Comparison of ENCODE assay signal across 8 mouse cellular contexts in genomic region chr15:80634391-80635193, GRCm38 (mm10). TPM values are rescaled to one million over a fixed set of nuclear protein-coding genes. Genes with fewer than 3 reads are reported as not detected.
A peak's percentile ranks its signal among the peaks of the same experiment; 100 is the strongest.
DNase-seq lines count a peak whose midpoint lies in the region; ATAC-seq lines count a peak whose summit lies in the region.

No protein-coding gene starts in this region.

- H3K27ac ChIP-seq in embryonic facial prominence, embryonic 11.5 days (replicated peaks; ENCODE audit: low read depth, low read length) = no peak overlapping the region
- H3K27ac ChIP-seq in embryonic facial prominence, embryonic 10.5 days (replicated peaks) = no peak overlapping the region
- no peak overlapping the region for H3K27ac ChIP-seq in liver, embryonic 13.5 days

- 56% methylated on average over 11 of the region's 11 CpGs for WGBS in embryonic facial prominence, embryonic 11.5 days
- WGBS in embryonic facial prominence, embryonic 10.5 days = 60% methylated on average over 11 of the region's 11 CpGs
- WGBS in liver, embryonic 13.5 days (ENCODE audit: insufficient replicate concordance) = 29% methylated on average over 11 of the region's 11 CpGs

- no peak for ATAC-seq in embryonic facial prominence, embryonic 11.5 days (replicated peaks; ENCODE audit: insufficient number of reproducible peaks, low FRiP score, low TSS enrichment, low read depth)
- ATAC-seq in frontal cortex, adult (ENCODE audit: low TSS enrichment) = peak; percentile 83
- no peak for ATAC-seq in liver, embryonic 13.5 days (ENCODE audit: low read depth)
- ATAC-seq in erythroid progenitor cell, adult 5-6 weeks (replicated peaks; ENCODE audit: low FRiP score, poor library complexity, severe bottlenecking) = no peak

- DNase-seq in embryonic facial prominence, embryonic 11.5 days (ENCODE audit: low spot score) = peak; percentile 58
- no peak for DNase-seq in embryonic facial prominence, embryonic 10.5 days (ENCODE audit: low spot score)
- peak; percentile 65 for DNase-seq in thymus, postnatal 0 days (ENCODE audit: low spot score)
- DNase-seq in thymus, postnatal 36 days = no peak
- DNase-seq in liver, embryonic 13.5 days = peak; percentile 40
- peak; percentile 76 to 84 for DNase-seq in right cerebral cortex, postnatal 10 days (ENCODE audit: low spot score in 2 of 2)

- no peaks in the 10 kb centered on the region for H3K9me3 ChIP-seq in embryonic facial prominence, embryonic 11.5 days (replicated peaks; ENCODE audit: control insufficient read depth, low read length)
- H3K9me3 ChIP-seq in embryonic facial prominence, embryonic 10.5 days = no peaks in the 10 kb centered on the region
- H3K9me3 ChIP-seq in liver, embryonic 13.5 days (replicated peaks) = no peaks in the 10 kb centered on the region

- H3K9ac ChIP-seq in embryonic facial prominence, embryonic 11.5 days (replicated peaks; ENCODE audit: low read length) = no peak overlapping the region
- H3K9ac ChIP-seq in liver, embryonic 13.5 days = no peak overlapping the region

- no peak overlapping the region for H3K4me2 ChIP-seq in embryonic facial prominence, embryonic 11.5 days (ENCODE audit: low read depth, low read length)
- H3K4me2 ChIP-seq in liver, embryonic 13.5 days = no peak overlapping the region

- no peak overlapping the region for H3K4me3 ChIP-seq in embryonic facial prominence, embryonic 11.5 days (ENCODE audit: low read depth, low read length)
- no peak overlapping the region for H3K4me3 ChIP-seq in embryonic facial prominence, embryonic 10.5 days
- H3K4me3 ChIP-seq in liver, embryonic 13.5 days (replicated peaks) = no peak overlapping the region

- H3K4me1 ChIP-seq in embryonic facial prominence, embryonic 11.5 days (ENCODE audit: control insufficient read depth, insufficient read depth, low read length) = no peaks in the 10 kb centered on the region
- H3K4me1 ChIP-seq in embryonic facial prominence, embryonic 10.5 days = peaks cover 40% of the 10 kb centered on the region
- peaks cover 28% of the 10 kb centered on the region for H3K4me1 ChIP-seq in liver, embryonic 13.5 days (replicated peaks)

- H3K27me3 ChIP-seq in embryonic facial prominence, embryonic 11.5 days (ENCODE audit: control insufficient read depth, insufficient read depth, low read length) = no peaks in the 10 kb centered on the region
- no peaks in the 10 kb centered on the region for H3K27me3 ChIP-seq in embryonic facial prominence, embryonic 10.5 days (replicated peaks; ENCODE audit: low read depth, poor library complexity, severe bottlenecking)
- H3K27me3 ChIP-seq in liver, embryonic 13.5 days = peaks cover 64% of the 10 kb centered on the region

- H3K36me3 ChIP-seq in embryonic facial prominence, embryonic 11.5 days (replicated peaks; ENCODE audit: control insufficient read depth, insufficient read depth, low read depth, low read length) = no peaks in the 10 kb centered on the region
- no peaks in the 10 kb centered on the region for H3K36me3 ChIP-seq in embryonic facial prominence, embryonic 10.5 days (replicated peaks)
- peaks cover 11% of the 10 kb centered on the region; the same call in 1 of the 2 replicates for H3K36me3 ChIP-seq in liver, embryonic 13.5 days

RNA-seq across cellular contexts. Expression of gene Fam83f, which starts 37.1 kb away (rescaled TPM):
- polyA plus RNA-seq in embryonic facial prominence, embryonic 11.5 days (2014; fragmentation: Nextera tagmentation; extraction: Ambion mirVana) = 1.3 and 1.8 TPM in 2 replicates
- polyA plus RNA-seq in embryonic facial prominence, embryonic 10.5 days (2016; fragmentation: Nextera tagmentation; extraction: Ambion mirVana) = 3.6 and 4.8 TPM in 2 replicates
- 5.1 and 5.4 TPM in 2 replicates for polyA plus RNA-seq in thymus, postnatal 0 days (2015; fragmentation: Nextera tagmentation; extraction: Ambion mirVana)
- polyA plus RNA-seq in liver, embryonic 13.5 days (2015; fragmentation: Nextera tagmentation; extraction: Ambion mirVana) = 0.73 and 0.83 TPM in 2 replicates
- total RNA-seq in erythroid progenitor cell, adult 5-6 weeks (2015; ENCODE audit: low replicate concordance) = 1.1 TPM in 1 of 2 replicates, not detected in the other
- not detected in 2 replicates for total RNA-seq in erythroid progenitor cell, adult 5-6 weeks (2017; ENCODE audit: low replicate concordance)

Comparison
In these comparisons a context has a peak if more than half of its experiments do, and no peak if none do; other contexts are left out.
1. DNase-seq: peak in embryonic facial prominence, embryonic 11.5 days (single experiment), thymus, postnatal 0 days (single experiment), liver, embryonic 13.5 days (single experiment) and right cerebral cortex, postnatal 10 days (2 of 2); none in embryonic facial prominence, embryonic 10.5 days (single experiment) and thymus, postnatal 36 days (0 of 2).